Comparison of ENCODE assay signal across 21 mouse cellular contexts in the genomic region with DNA sequence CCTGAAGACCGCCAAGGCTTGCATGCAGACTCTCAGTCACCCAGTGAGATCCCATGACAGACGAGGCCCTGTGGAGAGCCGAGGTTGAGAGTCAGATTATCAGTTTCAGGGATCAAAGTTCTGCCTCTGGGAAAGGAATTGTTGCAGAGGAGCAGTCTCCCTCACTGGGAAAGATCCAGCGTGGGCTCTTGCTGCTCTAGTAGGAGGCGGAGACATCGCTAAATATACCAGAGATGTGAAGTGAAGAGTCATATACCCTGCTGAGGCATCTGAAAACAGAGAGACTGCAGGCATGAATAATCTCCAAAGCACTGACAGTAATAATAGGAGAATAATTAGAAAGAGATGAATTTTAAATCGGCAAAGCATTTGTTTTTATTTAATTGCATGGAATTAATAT.
DNase-seq lines count a peak whose midpoint lies in the region.
"Had no signal": no experiment of that assay in that cellular context is flagged by ENCODE, and none has a peak within 500 bp of the region (broad histone marks: within the 10 kb centered on the region; RNA-seq: fewer than 3 reads in every experiment).

No protein-coding gene starts in this region.

- DNase-seq in heart, adult 11 months: peak; percentile 74
- no peak for DNase-seq in heart, embryonic 10.5 days (ENCODE audit: low spot score)
- peak; percentile 51 for DNase-seq in right cerebral cortex, adult 18-20 months
- no peak for DNase-seq in right cerebral cortex, postnatal 4 days
- peak; percentile 12 to 52 for DNase-seq in left cerebral cortex, postnatal 25 days (ENCODE audit: low spot score in 2 of 2)
- peak; percentile 9 for DNase-seq in yolk sac, embryonic 10.5 days (ENCODE audit: low spot score)
- no peak for DNase-seq in kidney, adult 18-20 months
- DNase-seq: adrenal gland, adult 2 months; adrenal gland, postnatal 25 days; cerebellum, adult 11 months; cerebellum, adult 8-10 months; cerebellum, postnatal 14 days; embryo, embryonic 11 days; gastrocnemius, postnatal 10 days; heart, adult 2 months had no signal

- peaks cover 15% of the 10 kb centered on the region; the same call in 1 of the 2 replicates for H3K4me1 ChIP-seq in heart, embryonic 10.5 days

- H3K27me3 ChIP-seq in heart, embryonic 10.5 days (ENCODE audit: insufficient read depth, poor library complexity, severe bottlenecking): peaks cover 11% of the 10 kb centered on the region; the same call in 1 of the 2 replicates
- H3K27me3 ChIP-seq: embryonic facial prominence, embryonic 15.5 days had no signal

- no peaks in the 10 kb centered on the region for H3K36me3 ChIP-seq in heart, embryonic 10.5 days
- H3K36me3 ChIP-seq: embryonic facial prominence, embryonic 15.5 days; forebrain, embryonic 10.5 days; heart, embryonic 12.5 days; hindbrain, embryonic 10.5 days had no signal

- WGBS in heart, embryonic 10.5 days: 45% methylated on average over 7 of the region's 7 CpGs

- no peak overlapping the region for H3K27ac ChIP-seq in heart, embryonic 10.5 days
- H3K27ac ChIP-seq: embryonic facial prominence, embryonic 15.5 days; forebrain, embryonic 10.5 days; heart, adult 2 months; hindbrain, embryonic 10.5 days; hindbrain, embryonic 14.5 days had no signal

- intact Hi-C loops in left cerebral cortex, postnatal 25 days (cut with DNase I): loop anchor here (5.0 kb wide), 1 partner anchor 107 kb away; a partner anchor contains a TSS

- no peaks in the 10 kb centered on the region for H3K9me3 ChIP-seq in heart, embryonic 10.5 days
- H3K9me3 ChIP-seq: embryonic facial prominence, embryonic 15.5 days; forebrain, embryonic 10.5 days; heart, embryonic 12.5 days; hindbrain, embryonic 10.5 days had no signal

- H3K4me3 ChIP-seq in heart, embryonic 10.5 days: no peak overlapping the region
- H3K4me3 ChIP-seq: embryonic facial prominence, embryonic 15.5 days; erythroblast, embryonic 14.5 days; forebrain, embryonic 10.5 days; heart, adult 2 months; heart, embryonic 12.5 days; hindbrain, embryonic 10.5 days had no signal

Comparison
In these comparisons a context has a peak if more than half of its experiments do, and no peak if none do; other contexts are left out.
1. DNase-seq: peak in heart, adult 11 months (single experiment), right cerebral cortex, adult 18-20 months (single experiment), left cerebral cortex, postnatal 25 days (2 of 2) and yolk sac, embryonic 10.5 days (single experiment); none in heart, embryonic 10.5 days (single experiment), right cerebral cortex, postnatal 4 days (single experiment) and kidney, adult 18-20 months (single experiment).